In genomic region chr14:105417458-105417960, GRCm38 (mm10) we compare ENCODE assay signal across 24 mouse cellular contexts.
DNase-seq lines count a peak whose midpoint lies in the region; ATAC-seq and TF ChIP-seq lines count a peak whose summit lies in the region.
"Had no signal": no experiment of that assay in that cellular context is flagged by ENCODE, and none has a peak within 500 bp of the region (broad histone marks: within the 10 kb centered on the region; RNA-seq: fewer than 3 reads in every experiment).

No protein-coding gene starts in this region.

- WGBS in lung, embryonic 14.5 days: 47% methylated on average over 8 of the region's 8 CpGs
- 27% methylated on average over 8 of the region's 8 CpGs for WGBS in embryonic facial prominence, embryonic 13.5 days
- WGBS in embryonic facial prominence, embryonic 15.5 days: 31% methylated on average over 8 of the region's 8 CpGs
- 27% methylated on average over 8 of the region's 8 CpGs for WGBS in limb, embryonic 14.5 days

- no peaks in the 10 kb centered on the region for H3K27me3 ChIP-seq in lung, embryonic 14.5 days (ENCODE audit: insufficient read depth, low read length)
- no peaks in the 10 kb centered on the region for H3K27me3 ChIP-seq in embryonic facial prominence, embryonic 13.5 days
- no peaks in the 10 kb centered on the region for H3K27me3 ChIP-seq in embryonic facial prominence, embryonic 15.5 days
- no peaks in the 10 kb centered on the region for H3K27me3 ChIP-seq in limb, embryonic 14.5 days (ENCODE audit: control insufficient read depth, insufficient read depth, low read length)
- H3K27me3 ChIP-seq: forebrain, embryonic 15.5 days; heart, embryonic 13.5 days; hindbrain, embryonic 15.5 days; liver, embryonic 13.5 days had no signal

- TF ChIP-seq CTCF in lung, embryonic 14.5 days (IDR thresholded peaks at IDR 0.05; ENCODE audit: low read depth): no peak

- no peak overlapping the region for H3K4me3 ChIP-seq in lung, embryonic 14.5 days (ENCODE audit: low read depth, low read length)
- no peak overlapping the region for H3K4me3 ChIP-seq in embryonic facial prominence, embryonic 13.5 days
- no peak overlapping the region for H3K4me3 ChIP-seq in embryonic facial prominence, embryonic 15.5 days (replicated peaks)
- no peak overlapping the region for H3K4me3 ChIP-seq in limb, embryonic 14.5 days (replicated peaks; ENCODE audit: low read length)
- H3K4me3 ChIP-seq: forebrain, embryonic 10.5 days; forebrain, embryonic 15.5 days; heart, embryonic 13.5 days; hindbrain, embryonic 10.5 days; hindbrain, embryonic 15.5 days; left cerebral cortex, adult 2 months; liver, embryonic 13.5 days had no signal

- no peak overlapping the region for H3K9ac ChIP-seq in lung, embryonic 14.5 days
- no peak overlapping the region for H3K9ac ChIP-seq in embryonic facial prominence, embryonic 13.5 days
- H3K9ac ChIP-seq in embryonic facial prominence, embryonic 15.5 days: no peak overlapping the region
- no peak overlapping the region for H3K9ac ChIP-seq in limb, embryonic 14.5 days (ENCODE audit: low read depth, low read length, severe bottlenecking)
- H3K9ac ChIP-seq: forebrain, embryonic 15.5 days; heart, embryonic 13.5 days; hindbrain, embryonic 15.5 days; liver, embryonic 13.5 days had no signal

- H3K36me3 ChIP-seq in lung, embryonic 14.5 days (ENCODE audit: insufficient read depth): no peaks in the 10 kb centered on the region
- no peaks in the 10 kb centered on the region for H3K36me3 ChIP-seq in embryonic facial prominence, embryonic 13.5 days
- H3K36me3 ChIP-seq in embryonic facial prominence, embryonic 15.5 days: no peaks in the 10 kb centered on the region
- no peaks in the 10 kb centered on the region for H3K36me3 ChIP-seq in limb, embryonic 14.5 days (ENCODE audit: control insufficient read depth, insufficient read depth, low read length)
- H3K36me3 ChIP-seq: forebrain, embryonic 10.5 days; forebrain, embryonic 15.5 days; heart, embryonic 13.5 days; hindbrain, embryonic 10.5 days; hindbrain, embryonic 15.5 days; liver, embryonic 13.5 days had no signal

- ATAC-seq in lung, embryonic 14.5 days (ENCODE audit: insufficient read depth): peak; percentile 75
- no peak for ATAC-seq in embryonic facial prominence, embryonic 13.5 days (ENCODE audit: insufficient number of reproducible peaks, insufficient read depth, low FRiP score, low TSS enrichment, low read depth)
- ATAC-seq in embryonic facial prominence, embryonic 15.5 days (ENCODE audit: insufficient number of reproducible peaks, low FRiP score, low TSS enrichment, low read depth): no peak; the same call in 1 of the 2 replicates
- ATAC-seq in limb, embryonic 14.5 days (ENCODE audit: low FRiP score, low read depth): peak; percentile 26; the same call in 1 of the 2 replicates
- ATAC-seq in megakaryocyte-erythroid progenitor cell, adult 5-6 weeks (replicated peaks; ENCODE audit: low FRiP score, low TSS enrichment, poor library complexity, severe bottlenecking): no peak
- ATAC-seq: CD4-positive, CD25-positive, alpha-beta regulatory T cell, adult 4 months; forebrain, embryonic 15.5 days; inflammation-experienced regulatory T-cells, adult 6 months had no signal

- DNase-seq in lung, embryonic 14.5 days: peak; percentile 60
- DNase-seq in lung, postnatal 10 days: no peak
- DNase-seq in limb, embryonic 14.5 days (ENCODE audit: low spot score): peak; percentile 29
- no peak for DNase-seq in kidney, postnatal 25 days
- DNase-seq: adrenal gland, postnatal 14 days; cerebellum, adult 11-12 months; cerebellum, adult 9-11 months; kidney, adult 11 months; kidney, postnatal 14 days; liver, embryonic 13.5 days; lung, adult 18-20 months; midbrain, embryonic 14.5 days had no signal

- no peaks in the 10 kb centered on the region for H3K4me1 ChIP-seq in lung, embryonic 14.5 days (ENCODE audit: insufficient read depth)
- H3K4me1 ChIP-seq in embryonic facial prominence, embryonic 13.5 days: peaks cover 8% of the 10 kb centered on the region
- H3K4me1 ChIP-seq in embryonic facial prominence, embryonic 15.5 days: peaks cover 8% of the 10 kb centered on the region; the same call in 1 of the 2 replicates
- peaks cover 7% of the 10 kb centered on the region; the same call in 1 of the 2 replicates for H3K4me1 ChIP-seq in limb, embryonic 14.5 days (ENCODE audit: control insufficient read depth, insufficient read depth, low read length)
- H3K4me1 ChIP-seq: forebrain, embryonic 15.5 days; heart, embryonic 13.5 days; hindbrain, embryonic 10.5 days; hindbrain, embryonic 15.5 days; liver, embryonic 13.5 days had no signal

- no peak overlapping the region for H3K4me2 ChIP-seq in lung, embryonic 14.5 days
- H3K4me2 ChIP-seq in embryonic facial prominence, embryonic 13.5 days: peak overlapping the region; percentile 32; the same call in 1 of the 2 replicates
- peak overlapping the region; percentile 17; the same call in 1 of the 2 replicates for H3K4me2 ChIP-seq in embryonic facial prominence, embryonic 15.5 days (replicated peaks)
- H3K4me2 ChIP-seq in limb, embryonic 14.5 days (replicated peaks; ENCODE audit: low read depth, low read length, severe bottlenecking): no peak overlapping the region; the same call in 1 of the 2 replicates
- H3K4me2 ChIP-seq: forebrain, embryonic 15.5 days; heart, embryonic 13.5 days; hindbrain, embryonic 15.5 days; liver, embryonic 13.5 days had no signal

- TF ChIP-seq POLR2A in limb, embryonic 14.5 days (IDR thresholded peaks at IDR 0.05; ENCODE audit: borderline replicate concordance, extremely low read depth, insufficient read depth, insufficient read length): no peak

- H3K9me3 ChIP-seq in lung, embryonic 14.5 days (ENCODE audit: low read depth, low read length): no peaks in the 10 kb centered on the region
- no peaks in the 10 kb centered on the region for H3K9me3 ChIP-seq in embryonic facial prominence, embryonic 13.5 days
- no peaks in the 10 kb centered on the region for H3K9me3 ChIP-seq in embryonic facial prominence, embryonic 15.5 days (replicated peaks)
- no peaks in the 10 kb centered on the region for H3K9me3 ChIP-seq in limb, embryonic 14.5 days (ENCODE audit: control insufficient read depth, low read length)
- H3K9me3 ChIP-seq: forebrain, embryonic 10.5 days; forebrain, embryonic 15.5 days; heart, embryonic 13.5 days; hindbrain, embryonic 10.5 days; hindbrain, embryonic 15.5 days; liver, embryonic 13.5 days had no signal

- H3K27ac ChIP-seq in lung, embryonic 14.5 days (ENCODE audit: low read depth): peak overlapping the region; percentile 12; the same call in 1 of the 2 replicates
- no peak overlapping the region for H3K27ac ChIP-seq in embryonic facial prominence, embryonic 13.5 days
- peak overlapping the region; percentile 44; the same call in 1 of the 2 replicates for H3K27ac ChIP-seq in embryonic facial prominence, embryonic 15.5 days (replicated peaks)
- H3K27ac ChIP-seq in limb, embryonic 14.5 days (replicated peaks; ENCODE audit: low read depth, low read length): no peak overlapping the region
- H3K27ac ChIP-seq: forebrain, embryonic 10.5 days; forebrain, embryonic 15.5 days; heart, embryonic 13.5 days; hindbrain, embryonic 10.5 days; hindbrain, embryonic 15.5 days; left cerebral cortex, adult 2 months; liver, embryonic 13.5 days; macrophage had no signal

Comparison
In these comparisons a context has a peak if more than half of its experiments do, and no peak if none do; other contexts are left out.
1. DNase-seq: peak in lung, embryonic 14.5 days (single experiment) and limb, embryonic 14.5 days (single experiment); none in lung, postnatal 10 days (single experiment) and kidney, postnatal 25 days (0 of 2).
2. H3K27ac ChIP-seq: peak in lung, embryonic 14.5 days (single experiment) and embryonic facial prominence, embryonic 15.5 days (single experiment); none in embryonic facial prominence, embryonic 13.5 days (single experiment) and limb, embryonic 14.5 days (single experiment).
3. ATAC-seq: peak in lung, embryonic 14.5 days (single experiment) and limb, embryonic 14.5 days (single experiment); none in embryonic facial prominence, embryonic 13.5 days (single experiment), embryonic facial prominence, embryonic 15.5 days (single experiment) and megakaryocyte-erythroid progenitor cell, adult 5-6 weeks (single experiment).
4. H3K4me2 ChIP-seq: peak in embryonic facial prominence, embryonic 13.5 days (single experiment) and embryonic facial prominence, embryonic 15.5 days (single experiment); none in lung, embryonic 14.5 days (single experiment) and limb, embryonic 14.5 days (single experiment).